Mouse (Mus musculus) midbrain, embryonic 12.5 days (tissue): ENCODE results near the gene Large2. TPM values are rescaled to one million over a fixed set of nuclear protein-coding genes. Genes with fewer than 3 reads are reported as not detected.
"Not testable (repeated sequence)": the region's sequence is repeated elsewhere in the genome, so short reads cannot be mapped to it uniquely, and the experiment has no call there.

Experiments
- ATAC-seq: fragments of 200-750 bp; cut with Nextera tagmentation; 2 replicates; pipeline ENCODE4 v1.8.0; 2017; ENCODE audit warnings: low read depth, moderate TSS enrichment, moderate library complexity; ENCODE audit not compliant: low FRiP score
- H3K27ac ChIP-seq: fragments of 300-500 bp; sonication (generic); replicated peaks from 2 replicates; pipeline ENCODE4 v1.5.1; 2016; ENCODE audit warnings: mild to moderate bottlenecking
- H3K27me3 ChIP-seq: fragments of 300-500 bp; sonication (generic); 2 replicates; pipeline ENCODE4 v1.6.1; 2016; ENCODE audit warnings: mild to moderate bottlenecking
- H3K36me3 ChIP-seq: fragments of 300-500 bp; sonication (generic); 2 replicates; pipeline ENCODE4 v1.6.1; 2016
- H3K4me1 ChIP-seq: fragments of 300-500 bp; sonication (generic); 2 replicates; pipeline ENCODE4 v1.6.1; 2016
- H3K4me2 ChIP-seq: fragments of 300-500 bp; sonication (generic); replicated peaks from 2 replicates; pipeline ENCODE4 v1.6.1; 2016; ENCODE audit warnings: mild to moderate bottlenecking, moderate library complexity
- H3K4me3 ChIP-seq: fragments of 300-500 bp; sonication (generic); 2 replicates; pipeline ENCODE4 v1.5.1; 2016; ENCODE audit warnings: mild to moderate bottlenecking
- H3K9ac ChIP-seq: fragments of 300-500 bp; sonication (generic); replicated peaks from 2 replicates; pipeline ENCODE4 v1.6.1; 2016; ENCODE audit warnings: mild to moderate bottlenecking, moderate library complexity
- H3K9me3 ChIP-seq: fragments of 300-500 bp; sonication (generic); 2 replicates; pipeline ENCODE4 v1.6.1; 2016; ENCODE audit warnings: mild to moderate bottlenecking
- WGBS: fragments of 180-500 bp; shearing (Covaris S2); methylation state at CpG from one replicate; pipeline ENCODE4 v1.1.7; 2016; 5-methylcytosine and 5-hydroxymethylcytosine counted together
- polyA plus RNA-seq: library from polyadenylated mRNA; unstranded; fragments of >200 nt; fragmentation: Nextera tagmentation; extraction: Ambion mirVana; gene quantifications from 2 replicates; pipeline ENCODE4 v1.2.1, GENCODE M21; 2016

The Large2 gene
- polyA plus RNA-seq, 1 experiment from 2014 or later = 4.7 TPM

- Histone ChIP-seq H3K36me3 (peaks cover 34% of the 10 kb centered on the region), H3K4me3 (no peak overlapping the region), H3K9ac (no peak overlapping the region), H3K4me2 (no peak overlapping the region), H3K27ac (no peak overlapping the region; the same call in 1 of the 2 replicates), H3K4me1 (peaks cover 35% of the 10 kb centered on the region), H3K9me3 (no peaks in the 10 kb centered on the region), H3K27me3 (no peaks in the 10 kb centered on the region; the same call in 1 of the 2 replicates)
- WGBS = 70% methylated on average over 4 of the region's 4 CpGs
- no peak for ATAC-seq
Observed at GRCm38 (mm10) chr2:92402591-92403326, 28.1 kb upstream of the Large2 start.

GRCm38 (mm10) chr2:92401091-92401561 lies 26.5 kb upstream of the Large2 start, which contains the start of gene Mapk8ip1:
Gene Mapk8ip1 (minus strand): TSS chr2:92401263.
- Histone ChIP-seq H3K4me1 (peaks cover 44% of the 10 kb centered on the region), H3K9ac (peak within 1 kb of the TSS; percentile 96)
- WGBS = 2% methylated on average over 31 of the region's 59 CpGs

GRCm38 (mm10) chr2:92400682-92401081 lies 26.0 kb upstream of the Large2 start:
- ATAC-seq = 0 out of 2 replicates have a peak, but pooled peaks have one; percentile 16
- H3K4me3 ChIP-seq = peak overlapping the region; percentile 83
- H3K36me3 ChIP-seq = peaks cover 21% of the 10 kb centered on the region
- peak overlapping the region; percentile 61 for H3K27ac ChIP-seq
- WGBS = 2% methylated on average over 22 of the region's 22 CpGs
- peak overlapping the region; percentile 96 for H3K9ac ChIP-seq
- H3K27me3 ChIP-seq = no peaks in the 10 kb centered on the region; the same call in 1 of the 2 replicates
- H3K9me3 ChIP-seq = no peaks in the 10 kb centered on the region
- peak overlapping the region; percentile 89 for H3K4me2 ChIP-seq
- H3K4me1 ChIP-seq = peaks cover 41% of the 10 kb centered on the region

More at GRCm38 (mm10) chr2:92401091-92401561, 26.5 kb upstream of the Large2 start, which contains the start of gene Mapk8ip1:
- peaks cover 25% of the 10 kb centered on the region for H3K36me3 ChIP-seq
- H3K27me3 ChIP-seq = no peaks in the 10 kb centered on the region; the same call in 1 of the 2 replicates
- peak; percentile 69 for ATAC-seq
- peak within 1 kb of the TSS; percentile 89 for H3K4me2 ChIP-seq
- peak within 1 kb of the TSS; percentile 61 for H3K27ac ChIP-seq
- peak within 1 kb of the TSS; percentile 83 for H3K4me3 ChIP-seq
- no peaks in the 10 kb centered on the region for H3K9me3 ChIP-seq

GRCm38 (mm10) chr2:92399877-92400276 lies 25.2 kb upstream of the Large2 start:
- H3K4me3 ChIP-seq = peak overlapping the region; percentile 83
- peak overlapping the region; percentile 89 for H3K4me2 ChIP-seq
- not testable (repeated sequence) for H3K27me3 ChIP-seq, H3K9me3 ChIP-seq, H3K27ac ChIP-seq, ATAC-seq
- H3K36me3 ChIP-seq = peaks cover 13% of the 10 kb centered on the region
- peak overlapping the region; percentile 24; the same call in 1 of the 2 replicates for H3K9ac ChIP-seq
- WGBS = 47% methylated on average over 4 of the region's 4 CpGs
- peaks cover 39% of the 10 kb centered on the region for H3K4me1 ChIP-seq

GRCm38 (mm10) chr2:92397436-92397835 lies 22.8 kb upstream of the Large2 start:
- H3K27ac ChIP-seq = no peak overlapping the region
- ATAC-seq = no peak
- no peaks in the 10 kb centered on the region for H3K9me3 ChIP-seq
- no peaks in the 10 kb centered on the region for H3K36me3 ChIP-seq
- H3K4me2 ChIP-seq = no peak overlapping the region
- H3K27me3 ChIP-seq = peaks cover 12% of the 10 kb centered on the region
- H3K9ac ChIP-seq = 0 out of 2 replicates have a peak overlapping the region, but pooled peaks have one; percentile 15
- WGBS = 92% methylated on average over 1 of the region's 1 CpGs
- H3K4me3 ChIP-seq = no peak overlapping the region
- H3K4me1 ChIP-seq = peaks cover 49% of the 10 kb centered on the region

GRCm38 (mm10) chr2:92395535-92395934 lies 20.9 kb upstream of the Large2 start:
- 84% methylated on average over 3 of the region's 3 CpGs for WGBS
- Histone ChIP-seq H3K9me3 (no peaks in the 10 kb centered on the region), H3K4me1 (peaks cover 61% of the 10 kb centered on the region), H3K27ac (no peak overlapping the region), H3K9ac (no peak overlapping the region), H3K4me2 (no peak overlapping the region), H3K36me3 (no peaks in the 10 kb centered on the region), H3K27me3 (peaks cover 12% of the 10 kb centered on the region), H3K4me3 (no peak overlapping the region)
- ATAC-seq = no peak

- Histone ChIP-seq H3K4me2 (peak overlapping the region; percentile 92), H3K4me1 (peaks cover 63% of the 10 kb centered on the region), H3K4me3 (peak overlapping the region; percentile 45), H3K36me3 (no peaks in the 10 kb centered on the region), H3K27ac (peak overlapping the region; percentile 95), H3K9ac (peak overlapping the region; percentile 75), H3K9me3 (no peaks in the 10 kb centered on the region), H3K27me3 (peaks cover 12% of the 10 kb centered on the region; the same call in 1 of the 2 replicates)
- ATAC-seq = peak; percentile 7
- 4% methylated on average over 26 of the region's 26 CpGs for WGBS
Observed at GRCm38 (mm10) chr2:92392318-92393264, 17.9 kb upstream of the Large2 start.

- ATAC-seq = no peak; the same call in 1 of the 2 replicates
- WGBS = 24% methylated on average over 11 of the region's 11 CpGs
- H3K4me3 ChIP-seq = peak overlapping the region; percentile 45
- H3K9ac ChIP-seq = peak overlapping the region; percentile 75
- H3K36me3 ChIP-seq = peaks cover 6% of the 10 kb centered on the region
- H3K4me2 ChIP-seq = peak overlapping the region; percentile 92
- peaks cover 12% of the 10 kb centered on the region; the same call in 1 of the 2 replicates for H3K27me3 ChIP-seq
- peaks cover 59% of the 10 kb centered on the region for H3K4me1 ChIP-seq
- peak overlapping the region; percentile 95 for H3K27ac ChIP-seq
- H3K9me3 ChIP-seq = no peaks in the 10 kb centered on the region
Observed at GRCm38 (mm10) chr2:92391703-92392317, 17.1 kb upstream of the Large2 start.

- peak overlapping the region; percentile 45; the same call in 1 of the 2 replicates for H3K4me3 ChIP-seq
Observed at GRCm38 (mm10) chr2:92391116-92391515, 16.4 kb upstream of the Large2 start.

GRCm38 (mm10) chr2:92390206-92390930 lies 15.7 kb upstream of the Large2 start:
- Histone ChIP-seq H3K4me3 (no peak overlapping the region), H3K27ac (peak overlapping the region; percentile 79), H3K4me1 (peaks cover 59% of the 10 kb centered on the region), H3K9me3 (no peaks in the 10 kb centered on the region), H3K27me3 (peaks cover 12% of the 10 kb centered on the region; the same call in 1 of the 2 replicates), H3K4me2 (peak overlapping the region; percentile 92), H3K9ac (no peak overlapping the region; the same call in 1 of the 2 replicates), H3K36me3 (peaks cover 20% of the 10 kb centered on the region)
- 72% methylated on average over 6 of the region's 6 CpGs for WGBS
- ATAC-seq = no peak

More at GRCm38 (mm10) chr2:92391116-92391515, 16.4 kb upstream of the Large2 start:
- Histone ChIP-seq H3K36me3 (peaks cover 13% of the 10 kb centered on the region), H3K27me3 (peaks cover 12% of the 10 kb centered on the region; the same call in 1 of the 2 replicates), H3K9me3 (no peaks in the 10 kb centered on the region), H3K9ac (no peak overlapping the region), H3K27ac (peak overlapping the region; percentile 95), H3K4me2 (peak overlapping the region; percentile 92), H3K4me1 (peaks cover 59% of the 10 kb centered on the region)
- 86% methylated on average over 8 of the region's 8 CpGs for WGBS
- ATAC-seq = no peak
